Comparison of ENCODE assay signal across 8 mouse cellular contexts in genomic region chr4:133729541-133730093, GRCm38 (mm10). TPM values are rescaled to one million over a fixed set of nuclear protein-coding genes. Genes with fewer than 3 reads are reported as not detected.
DNase-seq lines count a peak whose midpoint lies in the region; ATAC-seq lines count a peak whose summit lies in the region.

No protein-coding gene starts in this region.

- DNase-seq in gastrocnemius, adult 8-10 months (ENCODE audit: low spot score in 2 of 2), result peak; percentile 57 to 67
- peak; percentile 87 for DNase-seq in induced T-regulatory cell, adult 2 months (ENCODE audit: low read depth)
- DNase-seq in left cerebral cortex, adult 8-10 months (ENCODE audit: low spot score in 2 of 2), result peak; percentile 54 to 86
- DNase-seq in right cerebral cortex, postnatal 14 days, result peak; percentile 76
- peak; percentile 51 to 74 for DNase-seq in urinary bladder, postnatal 36 days (ENCODE audit: low spot score in 2 of 2)

- ATAC-seq in activated CD4-positive, CD25-positive, alpha-beta regulatory T cell, adult 4 months, result peak; percentile 67
- peak; percentile 87 for ATAC-seq in common myeloid progenitor, adult 5-6 weeks (replicated peaks; ENCODE audit: low read depth, poor library complexity, severe bottlenecking)
- peak; percentile 50; the same call in 1 of the 2 replicates for ATAC-seq in megakaryocyte, adult 5-6 weeks (ENCODE audit: poor library complexity, severe bottlenecking)

RNA-seq across cellular contexts. Expression of gene Arid1a, which starts 27.0 kb away (rescaled TPM):
- polyA plus RNA-seq in activated CD4-positive, CD25-positive, alpha-beta regulatory T cell, adult 4 months (2017; shearing (Covaris generic)), result 10 to 100 TPM; 58.4 to 79.1 TPM
- 41.5 and 67.0 TPM in 2 replicates for total RNA-seq in common myeloid progenitor, adult 5-6 weeks (2017)
- total RNA-seq in gastrocnemius, adult 8-10 months (2022), result 10 to 100 TPM; 23.3 to 27.5 (median 26.0) TPM
- 10 to 100 TPM; 86.3 to 93.9 (median 90.7) TPM for total RNA-seq in left cerebral cortex, adult 8-10 months (2022)
- 95.9 and 112 TPM in 2 replicates for total RNA-seq in megakaryocyte, adult 5-6 weeks (2015)
- total RNA-seq in megakaryocyte, adult 5-6 weeks (2017), result 29.7 and 40.6 TPM in 2 replicates

RNA-seq across cellular contexts. Expression of gene Pigv, which starts 57.2 kb away (rescaled TPM):
- 10 to 100 TPM; 10.6 to 11.9 TPM for polyA plus RNA-seq in activated CD4-positive, CD25-positive, alpha-beta regulatory T cell, adult 4 months (2017; shearing (Covaris generic))
- total RNA-seq in common myeloid progenitor, adult 5-6 weeks (2017), result 7.7 and 11.4 TPM in 2 replicates
- total RNA-seq in gastrocnemius, adult 8-10 months (2022), result 10 to 100 TPM; 12.3 to 16.0 (median 12.5) TPM
- total RNA-seq in left cerebral cortex, adult 8-10 months (2022), result 10 to 100 TPM in 2 of 4 experiments, 1 to 10 TPM in 2; 8.4 to 10.9 (median 9.9) TPM
- total RNA-seq in megakaryocyte, adult 5-6 weeks (2015), result 7.5 and 7.8 TPM in 2 replicates
- total RNA-seq in megakaryocyte, adult 5-6 weeks (2017), result 7.2 and 7.9 TPM in 2 replicates

Comparison
In these comparisons a context has a peak if more than half of its experiments do, and no peak if none do; other contexts are left out.
1. Peak in every context shown above with its lines: DNase-seq and ATAC-seq.